Mouse (Mus musculus): ENCODE results near the gene Lima1. TPM values are rescaled to one million over a fixed set of nuclear protein-coding genes. Genes with fewer than 3 reads are reported as not detected.
"Not testable (repeated sequence)": the region's sequence is repeated elsewhere in the genome, so short reads cannot be mapped to it uniquely, and the experiment has no call there.

Lima1 gene
- polyA plus RNA-seq (2016; fragmentation: Nextera tagmentation; extraction: Ambion mirVana): 25.9 and 29.4 TPM in 2 replicates

DNA sequence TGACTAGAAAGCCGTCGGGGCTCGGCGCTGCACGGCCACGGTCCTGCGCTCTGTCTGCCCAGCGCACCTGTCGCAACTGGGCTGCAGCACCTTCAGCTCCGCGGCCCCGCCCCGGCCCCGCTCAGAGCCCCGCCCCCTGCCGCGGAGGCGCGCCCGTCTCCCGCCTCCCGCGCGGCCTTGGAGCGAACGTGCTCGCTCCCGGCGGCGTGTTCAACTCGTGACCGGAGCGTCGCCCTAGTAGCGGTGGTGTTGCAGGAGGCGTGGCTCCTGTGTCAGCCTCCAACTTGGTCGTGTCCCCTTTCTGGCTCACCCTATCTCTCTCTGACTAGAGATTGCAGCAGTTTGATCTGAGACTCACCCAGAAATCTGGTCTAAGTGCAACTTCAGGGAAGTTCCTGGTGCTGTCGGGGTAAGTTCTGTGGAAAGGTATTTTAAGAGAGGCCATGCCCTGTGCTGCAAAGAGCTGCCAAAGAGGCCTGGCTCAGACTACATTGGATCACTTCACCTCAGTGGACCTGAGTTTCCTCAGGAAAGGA lies at the start of gene Lima1:
Gene Lima1 (minus strand): TSS at position 123 of the 536 bp plus-strand sequence.
- Histone ChIP-seq H3K4me1 (peaks cover 17% of the 10 kb centered on the region), H3K27ac (peak within 1 kb of the TSS; percentile 80)
- peak; percentile 92 for DNase-seq (ENCODE audit: low spot score)

DNA sequence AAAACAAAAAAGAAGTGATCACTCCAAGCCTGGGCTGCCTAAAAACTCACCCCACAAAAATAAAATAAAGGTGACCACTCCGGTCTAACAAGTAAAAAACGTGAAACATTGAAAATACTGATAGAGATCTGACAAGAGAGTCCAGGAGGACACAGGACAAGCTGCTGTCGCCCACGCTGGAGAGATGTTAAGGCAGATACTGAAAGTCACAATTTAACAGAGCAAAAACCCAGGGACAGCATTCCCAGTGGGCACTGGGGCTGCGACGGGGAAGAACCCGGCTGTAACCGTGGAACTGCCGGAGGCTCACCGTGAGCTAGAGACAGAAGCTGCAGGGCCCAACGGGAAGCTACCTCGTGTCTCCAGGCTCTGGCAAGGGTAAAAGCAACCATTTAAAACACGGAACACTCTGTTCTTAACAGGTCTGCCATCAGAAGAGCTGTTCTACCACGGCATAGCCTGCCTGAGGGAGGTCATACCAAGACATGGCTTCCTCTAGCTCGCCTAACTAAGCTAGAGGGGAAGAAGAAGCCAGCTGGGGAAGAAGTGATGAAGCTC lies 44.4 kb upstream of the Lima1 start:
- no peaks in the 10 kb centered on the region for H3K36me3 ChIP-seq
- no peak overlapping the region for H3K27ac ChIP-seq
- H3K4me3 ChIP-seq: no peak overlapping the region
- H3K9me3 ChIP-seq: no peaks in the 10 kb centered on the region
- no peaks in the 10 kb centered on the region for H3K4me1 ChIP-seq
- DNase-seq (ENCODE audit: low spot score): no peak
- WGBS: 82% methylated on average over 15 of the region's 15 CpGs
- H3K27me3 ChIP-seq (ENCODE audit: insufficient read depth, poor library complexity, severe bottlenecking): no peaks in the 10 kb centered on the region

More for the DNA sequence above, at the start of gene Lima1:
- Histone ChIP-seq H3K36me3 (no peaks in the 10 kb centered on the region), H3K4me3 (peak within 1 kb of the TSS; percentile 77), H3K9me3 (no peaks in the 10 kb centered on the region), H3K27me3 (ENCODE audit: insufficient read depth, poor library complexity, severe bottlenecking) (no peaks in the 10 kb centered on the region)
- WGBS: under 1% methylated on average over 38 of the region's 38 CpGs

DNA sequence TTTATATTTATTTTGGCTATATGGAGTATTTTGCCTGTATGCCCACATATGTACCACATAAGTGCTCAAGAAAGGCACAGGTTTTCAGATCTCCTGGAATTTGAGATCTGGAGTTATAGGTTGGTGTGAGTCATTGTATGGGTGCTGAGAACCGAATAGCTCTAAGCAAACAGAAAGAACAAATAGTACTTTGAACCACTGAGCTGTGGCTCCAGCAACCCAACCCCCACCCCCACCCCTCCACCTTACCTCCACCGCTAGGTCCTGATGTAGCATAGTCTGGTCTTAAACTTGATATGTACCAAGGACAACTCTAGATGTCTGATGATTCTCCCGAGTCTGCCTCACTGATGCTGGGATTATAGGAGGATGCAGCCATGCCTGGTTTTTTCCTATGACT lies 42.0 kb upstream of the Lima1 start:
- Histone ChIP-seq H3K4me1 (no peaks in the 10 kb centered on the region), H3K27ac (no peak overlapping the region), H3K9me3 (no peaks in the 10 kb centered on the region), H3K36me3 (no peaks in the 10 kb centered on the region), H3K27me3 (ENCODE audit: insufficient read depth, poor library complexity, severe bottlenecking) (no peaks in the 10 kb centered on the region), H3K4me3 (no peak overlapping the region)
- DNase-seq (ENCODE audit: low spot score): no peak
- 79% methylated on average over 3 of the region's 3 CpGs for WGBS

DNA sequence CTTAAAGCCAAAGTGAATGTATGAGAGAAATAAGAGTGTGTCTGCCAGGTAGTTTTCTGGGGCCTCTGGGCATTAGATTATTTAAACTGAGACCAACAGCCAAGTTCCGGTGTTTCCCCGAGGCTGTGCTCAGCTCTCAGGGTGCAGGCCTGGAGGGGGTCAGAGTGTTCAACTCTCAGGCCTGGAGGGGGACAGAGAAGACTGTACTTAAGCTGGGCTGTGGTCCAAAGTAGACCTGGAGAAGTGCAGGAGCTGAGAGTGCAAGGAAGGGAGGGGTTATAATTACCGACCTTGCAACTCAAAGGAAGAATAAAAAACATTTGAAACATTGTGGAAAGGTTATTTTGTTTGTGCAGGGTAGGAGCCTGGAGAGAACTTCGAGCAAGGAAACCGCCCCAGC lies 39.4 kb upstream of the Lima1 start:
- H3K4me3 ChIP-seq: no peak overlapping the region
- no peak for DNase-seq (ENCODE audit: low spot score)
- H3K36me3 ChIP-seq: no peaks in the 10 kb centered on the region

DNA sequence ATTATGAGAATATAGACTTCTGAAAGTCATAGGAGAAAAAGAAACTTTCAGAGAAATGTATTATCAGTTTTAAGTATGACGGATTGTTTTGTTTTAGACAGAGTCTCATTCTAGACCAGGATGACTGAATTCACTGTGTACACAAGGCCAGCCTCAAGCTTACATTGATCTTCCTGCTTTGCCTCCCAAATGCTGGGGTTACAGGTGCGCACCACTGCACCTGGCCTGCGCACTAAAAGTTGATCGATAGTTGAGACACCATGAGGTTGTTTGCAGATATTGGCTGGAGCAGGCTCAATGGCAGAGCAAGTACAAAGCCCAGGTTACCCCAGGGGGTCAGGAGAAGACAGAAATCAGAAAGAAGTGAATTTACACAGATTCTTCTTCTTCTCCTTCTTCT lies 36.5 kb upstream of the Lima1 start:
- H3K27me3 ChIP-seq (ENCODE audit: insufficient read depth, poor library complexity, severe bottlenecking): no peaks in the 10 kb centered on the region
- H3K9me3 ChIP-seq: no peaks in the 10 kb centered on the region
- H3K27ac ChIP-seq: no peak overlapping the region
- WGBS: 90% methylated on average over 4 of the region's 4 CpGs
- H3K4me3 ChIP-seq: no peak overlapping the region
- no peaks in the 10 kb centered on the region for H3K36me3 ChIP-seq
- no peaks in the 10 kb centered on the region for H3K4me1 ChIP-seq
- no peak for DNase-seq (ENCODE audit: low spot score)

More for the DNA sequence above, 39.4 kb upstream of the Lima1 start:
- WGBS: 77% methylated on average over 5 of the region's 5 CpGs
- no peak overlapping the region for H3K27ac ChIP-seq
- no peaks in the 10 kb centered on the region for H3K9me3 ChIP-seq
- no peaks in the 10 kb centered on the region for H3K27me3 ChIP-seq (ENCODE audit: insufficient read depth, poor library complexity, severe bottlenecking)
- no peaks in the 10 kb centered on the region for H3K4me1 ChIP-seq

DNA sequence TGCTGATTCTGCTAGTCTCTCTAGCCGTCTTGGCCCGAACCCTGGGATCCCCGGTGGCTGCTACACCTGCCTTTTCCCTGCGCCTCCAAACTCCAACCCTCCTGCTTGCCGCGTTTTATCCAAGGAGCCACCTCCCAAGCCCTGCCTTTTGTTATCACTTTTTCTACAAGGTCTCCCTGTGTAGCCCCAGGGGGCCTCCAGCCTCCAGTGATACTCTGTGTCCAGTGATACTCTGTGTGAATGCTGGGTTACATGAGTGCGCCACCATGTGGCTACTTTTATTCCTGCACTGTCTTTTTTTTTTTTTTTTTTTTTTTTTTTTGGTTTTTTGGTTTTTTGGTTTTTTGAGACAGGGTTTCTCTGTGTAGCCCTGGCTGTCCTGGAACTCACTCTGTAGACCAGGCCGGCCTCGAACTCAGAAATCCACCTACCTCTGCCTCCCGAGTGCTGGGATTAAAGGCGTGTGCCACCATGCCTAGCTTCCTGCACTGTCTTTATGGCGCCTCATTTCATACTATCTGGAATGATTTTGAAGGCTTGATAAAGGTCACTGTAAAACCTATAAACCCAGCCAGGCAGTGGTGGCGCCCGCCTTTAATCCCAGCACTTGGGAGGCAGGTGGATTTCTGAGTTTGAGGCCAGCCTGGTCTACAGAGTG lies 34.2 kb upstream of the Lima1 start:
- DNase-seq (ENCODE audit: low spot score); H3K4me3 ChIP-seq; H3K9me3 ChIP-seq; H3K27ac ChIP-seq; H3K27me3 ChIP-seq (ENCODE audit: insufficient read depth, poor library complexity, severe bottlenecking); H3K36me3 ChIP-seq; H3K4me1 ChIP-seq: not testable (repeated sequence)
- WGBS: 39% methylated on average over 14 of the region's 14 CpGs

DNA sequence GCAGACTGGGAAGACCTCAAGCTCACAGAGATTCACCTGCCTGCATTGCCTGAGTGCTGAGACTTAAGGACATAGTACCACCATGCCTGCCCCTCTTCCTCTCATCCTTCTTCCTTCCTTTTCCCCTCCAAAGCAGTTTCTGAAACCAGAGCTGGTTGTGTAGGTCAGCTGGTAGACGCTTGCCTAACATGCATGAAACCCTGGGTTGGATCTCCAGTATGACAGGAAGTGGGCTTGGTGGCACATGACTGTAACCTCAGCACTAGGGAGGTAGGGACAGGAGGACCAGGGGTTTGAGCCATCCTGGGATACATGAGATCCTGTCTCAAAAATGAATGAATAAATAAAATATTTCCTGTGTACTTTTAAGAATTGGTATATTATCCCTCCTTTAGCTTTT lies 32.3 kb upstream of the Lima1 start:
- 76% methylated on average over 1 of the region's 1 CpGs for WGBS
- no peaks in the 10 kb centered on the region for H3K27me3 ChIP-seq (ENCODE audit: insufficient read depth, poor library complexity, severe bottlenecking)
- no peaks in the 10 kb centered on the region for H3K36me3 ChIP-seq
- H3K9me3 ChIP-seq: no peaks in the 10 kb centered on the region
- DNase-seq (ENCODE audit: low spot score): no peak
- H3K4me3 ChIP-seq: no peak overlapping the region
- no peak overlapping the region for H3K27ac ChIP-seq
- no peaks in the 10 kb centered on the region for H3K4me1 ChIP-seq

DNA sequence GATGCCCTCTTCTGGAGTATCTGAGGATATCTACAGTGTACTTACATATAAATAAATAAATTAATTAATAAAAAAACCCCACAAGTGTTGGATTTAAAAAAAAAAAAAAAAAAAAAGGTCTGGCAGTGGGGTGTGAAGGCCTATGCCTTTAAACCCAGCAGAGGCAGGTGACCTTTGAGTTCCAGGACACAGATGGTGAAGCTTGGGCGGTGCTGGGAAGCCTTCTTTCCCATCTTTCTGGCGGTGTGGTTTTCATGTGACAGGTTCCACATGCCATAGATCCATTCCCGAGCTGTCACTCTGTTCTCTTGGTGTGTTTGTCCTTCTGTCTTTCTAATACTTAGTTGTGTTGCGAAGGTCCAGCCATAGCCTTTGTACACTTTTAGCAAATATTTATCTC lies 31.8 kb upstream of the Lima1 start:
- Histone ChIP-seq H3K9me3 (no peaks in the 10 kb centered on the region), H3K4me1 (no peaks in the 10 kb centered on the region), H3K4me3 (no peak overlapping the region), H3K27me3 (ENCODE audit: insufficient read depth, poor library complexity, severe bottlenecking) (no peaks in the 10 kb centered on the region), H3K27ac (no peak overlapping the region), H3K36me3 (no peaks in the 10 kb centered on the region)
- no peak for DNase-seq (ENCODE audit: low spot score)
- 83% methylated on average over 4 of the region's 4 CpGs for WGBS

DNA sequence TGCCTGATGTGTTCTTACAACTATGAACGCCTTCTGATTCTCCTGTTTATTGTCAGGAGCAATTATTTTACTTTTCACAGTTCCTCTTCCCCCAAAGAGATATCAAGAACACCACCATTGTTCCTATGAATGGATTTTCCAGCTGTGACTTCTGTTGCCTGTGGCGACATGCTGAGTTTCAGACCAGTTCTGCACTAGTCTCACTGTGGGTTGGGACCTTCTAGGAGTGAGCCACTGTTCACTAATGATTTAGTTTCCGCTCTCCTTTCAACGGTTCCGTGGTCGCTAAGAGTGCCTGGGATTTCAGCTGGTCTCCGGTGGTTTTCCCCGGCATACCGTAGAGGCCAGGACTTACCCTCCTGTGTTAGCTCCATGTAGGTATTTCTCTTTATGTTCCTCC lies 29.6 kb upstream of the Lima1 start:
- Histone ChIP-seq H3K9me3 (no peaks in the 10 kb centered on the region), H3K4me3 (no peak overlapping the region), H3K27ac (no peak overlapping the region), H3K27me3 (ENCODE audit: insufficient read depth, poor library complexity, severe bottlenecking) (no peaks in the 10 kb centered on the region), H3K4me1 (no peaks in the 10 kb centered on the region), H3K36me3 (no peaks in the 10 kb centered on the region)
- DNase-seq (ENCODE audit: low spot score): no peak
- WGBS: 85% methylated on average over 9 of the region's 9 CpGs

DNA sequence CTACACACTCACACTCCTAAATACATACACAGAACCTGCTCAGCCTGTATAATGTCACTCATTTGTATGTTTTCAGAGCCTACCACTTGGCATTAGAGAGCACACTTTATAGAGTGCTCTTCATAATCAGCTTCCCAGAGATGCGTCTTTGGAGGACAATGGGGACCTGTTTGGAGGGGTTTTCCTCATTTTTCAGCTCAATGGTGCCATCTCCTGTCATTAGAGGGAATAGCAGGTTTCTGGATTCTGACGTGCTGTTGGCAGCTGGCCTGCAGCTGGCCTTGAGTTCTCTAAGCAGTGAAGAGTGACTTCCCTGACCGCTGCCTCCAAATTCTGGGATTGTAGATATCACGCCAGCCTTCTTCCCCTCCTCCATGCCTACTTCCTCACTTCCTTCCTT lies 29.1 kb upstream of the Lima1 start:
- no peaks in the 10 kb centered on the region for H3K36me3 ChIP-seq
- H3K4me1 ChIP-seq: no peaks in the 10 kb centered on the region
- WGBS: 8% methylated on average over 4 of the region's 4 CpGs
- no peak overlapping the region for H3K27ac ChIP-seq
- no peaks in the 10 kb centered on the region for H3K27me3 ChIP-seq (ENCODE audit: insufficient read depth, poor library complexity, severe bottlenecking)
- H3K9me3 ChIP-seq: no peaks in the 10 kb centered on the region
- H3K4me3 ChIP-seq: no peak overlapping the region
- DNase-seq (ENCODE audit: low spot score): peak; percentile 79

DNA sequence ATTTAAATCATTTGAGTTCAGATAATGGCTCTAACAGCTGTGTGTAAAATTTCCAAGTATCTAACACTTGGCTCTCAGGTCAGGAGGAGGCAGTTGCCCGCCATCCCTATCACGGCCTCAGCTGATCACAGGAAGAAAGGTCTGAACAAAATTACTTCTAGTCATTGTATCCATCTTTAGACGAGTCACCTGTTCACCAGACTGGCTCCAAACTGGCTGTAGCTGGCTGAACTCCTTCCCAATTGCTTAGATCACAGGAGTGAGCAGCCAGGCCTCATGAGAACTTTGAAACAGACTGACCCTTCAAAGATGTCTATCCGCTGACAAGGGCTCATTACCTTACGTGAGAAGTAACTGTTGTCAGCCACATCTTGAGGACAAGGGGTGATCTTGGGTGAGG lies 28.0 kb upstream of the Lima1 start:
- WGBS: 76% methylated on average over 5 of the region's 5 CpGs
- H3K27ac ChIP-seq: no peak overlapping the region
- no peak overlapping the region for H3K4me3 ChIP-seq
- H3K4me1 ChIP-seq: no peaks in the 10 kb centered on the region
- no peaks in the 10 kb centered on the region for H3K9me3 ChIP-seq
- H3K27me3 ChIP-seq (ENCODE audit: insufficient read depth, poor library complexity, severe bottlenecking): no peaks in the 10 kb centered on the region
- no peaks in the 10 kb centered on the region for H3K36me3 ChIP-seq
- DNase-seq (ENCODE audit: low spot score): no peak

DNA sequence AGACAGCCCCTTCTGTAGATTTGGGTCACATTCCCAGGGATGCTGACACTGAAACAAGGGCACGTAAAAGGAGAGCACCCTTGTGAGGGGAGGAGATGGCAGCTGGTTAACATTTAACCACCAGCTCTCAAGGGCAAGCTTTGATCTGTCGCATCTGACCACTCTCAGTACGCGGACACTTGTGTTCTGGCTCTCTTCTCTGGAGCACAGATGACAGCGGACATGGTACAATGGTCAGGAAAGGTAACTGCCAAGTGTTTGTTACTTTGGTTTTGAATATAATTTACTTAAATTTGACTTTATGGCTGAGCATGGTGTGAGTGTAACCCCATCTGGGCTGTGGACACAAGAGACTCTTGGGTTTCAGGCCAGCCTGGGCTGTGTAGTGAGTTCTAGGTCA lies 27.5 kb upstream of the Lima1 start:
- WGBS: 67% methylated on average over 5 of the region's 5 CpGs
- no peaks in the 10 kb centered on the region for H3K27me3 ChIP-seq (ENCODE audit: insufficient read depth, poor library complexity, severe bottlenecking)
- no peak overlapping the region for H3K4me3 ChIP-seq
- H3K9me3 ChIP-seq: no peaks in the 10 kb centered on the region
- H3K36me3 ChIP-seq: no peaks in the 10 kb centered on the region
- DNase-seq (ENCODE audit: low spot score): no peak
- no peaks in the 10 kb centered on the region for H3K4me1 ChIP-seq
- no peak overlapping the region for H3K27ac ChIP-seq

DNA sequence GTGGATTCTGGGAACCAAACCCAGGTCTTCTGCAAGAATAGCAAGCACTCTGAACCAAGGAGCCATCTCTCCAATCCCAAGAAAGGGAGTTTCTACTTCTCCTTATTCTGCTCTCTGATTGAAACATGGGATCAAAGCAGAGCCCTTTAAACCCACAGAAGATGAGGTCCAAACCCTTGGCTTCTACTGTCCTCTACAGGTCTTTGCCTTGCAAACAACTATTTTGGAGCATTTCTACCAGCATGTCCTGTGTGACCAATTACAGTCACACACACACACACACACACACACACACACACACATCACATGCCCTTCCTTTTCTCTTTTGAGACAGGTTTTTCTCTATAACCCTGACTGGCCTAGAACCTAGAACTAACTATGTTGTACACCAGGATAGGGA lies 21.4 kb upstream of the Lima1 start:
- no peaks in the 10 kb centered on the region for H3K27me3 ChIP-seq (ENCODE audit: insufficient read depth, poor library complexity, severe bottlenecking)
- H3K4me3 ChIP-seq: no peak overlapping the region
- no peaks in the 10 kb centered on the region for H3K9me3 ChIP-seq
- DNase-seq (ENCODE audit: low spot score): no peak
- H3K36me3 ChIP-seq: no peaks in the 10 kb centered on the region
- peaks cover 10% of the 10 kb centered on the region for H3K4me1 ChIP-seq
- H3K27ac ChIP-seq: peak overlapping the region; percentile 73; the same call in 1 of the 2 replicates

All from heart, embryonic 10.5 days (tissue).